Mouse (Mus musculus): ENCODE data around the gene Rbm11. TPM values are rescaled to one million over a fixed set of nuclear protein-coding genes. Genes with fewer than 3 reads are reported as not detected.

The Rbm11 gene
- polyA plus RNA-seq, 1 experiment from 2014 or later = 1.0 TPM

Other genes starting within 250 kb of the Rbm11 start
- not detected in 2 replicates for gene Lipi, start 6.8 kb upstream of the Rbm11 start, polyA plus RNA-seq (2016; fragmentation: Nextera tagmentation; extraction: Ambion mirVana)
- gene Hspa13, start 174.3 kb downstream of the Rbm11 start, polyA plus RNA-seq (2016; fragmentation: Nextera tagmentation; extraction: Ambion mirVana) = 23.5 and 25.2 TPM in 2 replicates

All from hindbrain, embryonic 10.5 days (tissue).